Mouse (Mus musculus): ENCODE measurements around the gene Tcl1b5. TPM values are rescaled to one million over a fixed set of nuclear protein-coding genes. Genes with fewer than 3 reads are reported as not detected.
"Not testable (repeated sequence)": the region's sequence is repeated elsewhere in the genome, so short reads cannot be mapped to it uniquely, and the experiment has no call there.

The Tcl1b5 gene
- not detected in 2 replicates for polyA plus RNA-seq (2014; fragmentation: Nextera tagmentation; extraction: Ambion mirVana)

GRCm38 (mm10) chr12:105176044-105176443 is at the start of gene Tcl1b5:
Gene Tcl1b5 (plus strand): TSS chr12:105176344.
- H3K9me3 ChIP-seq (ENCODE audit: control insufficient read depth, low read length); H3K27me3 ChIP-seq (ENCODE audit: control insufficient read depth, insufficient read depth, low read length); DNase-seq (ENCODE audit: low spot score, missing footprints); H3K4me3 ChIP-seq (ENCODE audit: low read depth, low read length); ATAC-seq (ENCODE audit: low FRiP score); H3K36me3 ChIP-seq (ENCODE audit: control insufficient read depth, insufficient read depth, low read length); H3K27ac ChIP-seq (ENCODE audit: low read depth, low read length); H3K4me1 ChIP-seq (ENCODE audit: control insufficient read depth, insufficient read depth, low read length); H3K9ac ChIP-seq (ENCODE audit: low read length); H3K4me2 ChIP-seq: not testable (repeated sequence)
- 71% methylated on average over 3 of the region's 3 CpGs for whole genome bisulfite sequencing

- DNase-seq (ENCODE audit: low spot score, missing footprints) = no peak
- no peak for ATAC-seq (ENCODE audit: low FRiP score)
- Histone ChIP-seq H3K27me3 (ENCODE audit: control insufficient read depth, insufficient read depth, low read length) (no peaks in the 10 kb centered on the region), H3K4me2 (no peak overlapping the region), H3K4me1 (ENCODE audit: control insufficient read depth, insufficient read depth, low read length) (no peaks in the 10 kb centered on the region), H3K4me3 (ENCODE audit: low read depth, low read length) (no peak overlapping the region), H3K9ac (ENCODE audit: low read length) (no peak overlapping the region), H3K27ac (ENCODE audit: low read depth, low read length) (no peak overlapping the region), H3K36me3 (ENCODE audit: control insufficient read depth, insufficient read depth, low read length) (no peaks in the 10 kb centered on the region), H3K9me3 (ENCODE audit: control insufficient read depth, low read length) (no peaks in the 10 kb centered on the region)
- 40% methylated on average over 4 of the region's 4 CpGs for WGBS
These were observed 49.6 kb upstream of the Tcl1b5 start for GRCm38 (mm10) chr12:105126516-105126915.

DNA sequence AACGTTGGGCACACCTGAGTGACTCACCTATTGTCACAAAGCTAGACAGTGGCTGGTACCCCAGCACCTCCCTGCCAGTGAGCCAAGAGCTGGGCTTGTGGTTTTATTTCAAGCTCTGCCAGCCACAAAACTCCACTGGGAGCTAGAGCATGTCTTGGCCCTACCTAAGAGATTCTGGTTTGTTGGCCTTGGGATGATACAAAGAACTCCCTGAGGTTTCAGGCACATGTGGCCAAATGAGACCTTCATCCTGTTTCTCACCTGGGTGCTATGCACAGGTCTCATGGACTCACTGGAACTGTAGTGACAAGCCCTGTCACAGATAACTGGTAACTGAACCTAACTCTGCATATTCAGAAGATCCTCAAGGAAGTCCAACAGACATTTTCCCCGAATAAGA is 48.5 kb upstream of the Tcl1b5 start:
- ATAC-seq (ENCODE audit: low FRiP score) (no peak), DNase-seq (ENCODE audit: low spot score, missing footprints) (no peak)
- 88% methylated on average over 2 of the region's 2 CpGs for WGBS
- Histone ChIP-seq H3K27me3 (ENCODE audit: control insufficient read depth, insufficient read depth, low read length) (no peaks in the 10 kb centered on the region), H3K27ac (ENCODE audit: low read depth, low read length) (no peak overlapping the region), H3K36me3 (ENCODE audit: control insufficient read depth, insufficient read depth, low read length) (no peaks in the 10 kb centered on the region), H3K4me1 (ENCODE audit: control insufficient read depth, insufficient read depth, low read length) (no peaks in the 10 kb centered on the region), H3K9me3 (ENCODE audit: control insufficient read depth, low read length) (no peaks in the 10 kb centered on the region), H3K4me2 (no peak overlapping the region), H3K4me3 (ENCODE audit: low read depth, low read length) (no peak overlapping the region), H3K9ac (ENCODE audit: low read length) (no peak overlapping the region)

GRCm38 (mm10) chr12:105129494-105130205 is 46.5 kb upstream of the Tcl1b5 start:
- DNase-seq (ENCODE audit: low spot score, missing footprints); H3K9me3 ChIP-seq (ENCODE audit: control insufficient read depth, low read length); H3K27me3 ChIP-seq (ENCODE audit: control insufficient read depth, insufficient read depth, low read length); H3K4me2 ChIP-seq; ATAC-seq (ENCODE audit: low FRiP score); H3K4me1 ChIP-seq (ENCODE audit: control insufficient read depth, insufficient read depth, low read length); H3K9ac ChIP-seq (ENCODE audit: low read length); H3K4me3 ChIP-seq (ENCODE audit: low read depth, low read length); H3K36me3 ChIP-seq (ENCODE audit: control insufficient read depth, insufficient read depth, low read length); H3K27ac ChIP-seq (ENCODE audit: low read depth, low read length): not testable (repeated sequence)
- 56% methylated on average over 3 of the region's 3 CpGs for WGBS

GRCm38 (mm10) chr12:105134167-105134566 is 42.0 kb upstream of the Tcl1b5 start:
- not testable (repeated sequence) for ATAC-seq (ENCODE audit: low FRiP score); H3K4me1 ChIP-seq (ENCODE audit: control insufficient read depth, insufficient read depth, low read length); H3K27me3 ChIP-seq (ENCODE audit: control insufficient read depth, insufficient read depth, low read length); DNase-seq (ENCODE audit: low spot score, missing footprints); H3K4me2 ChIP-seq; H3K27ac ChIP-seq (ENCODE audit: low read depth, low read length); H3K9me3 ChIP-seq (ENCODE audit: control insufficient read depth, low read length); H3K9ac ChIP-seq (ENCODE audit: low read length); H3K36me3 ChIP-seq (ENCODE audit: control insufficient read depth, insufficient read depth, low read length); H3K4me3 ChIP-seq (ENCODE audit: low read depth, low read length)
- WGBS = 69% methylated on average over 2 of the region's 2 CpGs

GRCm38 (mm10) chr12:105134826-105135225 is 41.3 kb upstream of the Tcl1b5 start:
- not testable (repeated sequence) for H3K4me2 ChIP-seq; H3K9me3 ChIP-seq (ENCODE audit: control insufficient read depth, low read length); H3K36me3 ChIP-seq (ENCODE audit: control insufficient read depth, insufficient read depth, low read length); H3K4me3 ChIP-seq (ENCODE audit: low read depth, low read length); H3K4me1 ChIP-seq (ENCODE audit: control insufficient read depth, insufficient read depth, low read length); DNase-seq (ENCODE audit: low spot score, missing footprints); H3K27me3 ChIP-seq (ENCODE audit: control insufficient read depth, insufficient read depth, low read length); ATAC-seq (ENCODE audit: low FRiP score); H3K27ac ChIP-seq (ENCODE audit: low read depth, low read length); H3K9ac ChIP-seq (ENCODE audit: low read length)
- 84% methylated on average over 4 of the region's 4 CpGs for WGBS

- H3K9ac ChIP-seq (ENCODE audit: low read length); H3K27ac ChIP-seq (ENCODE audit: low read depth, low read length); H3K4me2 ChIP-seq; ATAC-seq (ENCODE audit: low FRiP score); H3K4me1 ChIP-seq (ENCODE audit: control insufficient read depth, insufficient read depth, low read length); H3K36me3 ChIP-seq (ENCODE audit: control insufficient read depth, insufficient read depth, low read length); H3K4me3 ChIP-seq (ENCODE audit: low read depth, low read length); H3K27me3 ChIP-seq (ENCODE audit: control insufficient read depth, insufficient read depth, low read length); DNase-seq (ENCODE audit: low spot score, missing footprints); H3K9me3 ChIP-seq (ENCODE audit: control insufficient read depth, low read length): not testable (repeated sequence)
- WGBS = 80% methylated on average over 1 of the region's 1 CpGs
These were observed 38.4 kb upstream of the Tcl1b5 start for GRCm38 (mm10) chr12:105137729-105138128.

DNA sequence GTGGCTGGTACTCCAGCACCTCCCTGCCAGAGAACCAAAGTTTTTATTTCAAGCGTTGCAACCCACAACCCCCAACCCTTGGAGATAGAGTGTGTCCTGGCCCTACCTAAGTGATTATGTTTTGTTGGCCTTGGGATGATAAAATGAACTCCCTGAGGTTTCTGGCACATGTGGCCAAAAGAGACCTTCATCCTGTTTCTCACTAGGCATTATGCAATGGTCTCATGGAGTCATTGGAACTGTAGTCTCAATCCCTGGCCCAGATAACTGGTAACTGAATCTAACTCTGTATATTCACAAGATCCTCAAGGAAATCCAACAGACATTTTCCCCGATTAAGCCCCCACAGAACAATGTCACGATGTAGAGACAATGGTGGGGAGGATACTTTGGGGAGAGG is 33.0 kb upstream of the Tcl1b5 start:
- no peaks in the 10 kb centered on the region for H3K4me1 ChIP-seq (ENCODE audit: control insufficient read depth, insufficient read depth, low read length)
- no peaks in the 10 kb centered on the region for H3K27me3 ChIP-seq (ENCODE audit: control insufficient read depth, insufficient read depth, low read length)
- no peak overlapping the region for H3K4me3 ChIP-seq (ENCODE audit: low read depth, low read length)
- 95% methylated on average over 3 of the region's 3 CpGs for WGBS
- H3K9ac ChIP-seq (ENCODE audit: low read length) = no peak overlapping the region
- no peaks in the 10 kb centered on the region for H3K36me3 ChIP-seq (ENCODE audit: control insufficient read depth, insufficient read depth, low read length)
- DNase-seq (ENCODE audit: low spot score, missing footprints) (no peak), ATAC-seq (ENCODE audit: low FRiP score) (no peak)
- H3K27ac ChIP-seq (ENCODE audit: low read depth, low read length) = no peak overlapping the region
- H3K9me3 ChIP-seq (ENCODE audit: control insufficient read depth, low read length) = no peaks in the 10 kb centered on the region
- no peak overlapping the region for H3K4me2 ChIP-seq

DNA sequence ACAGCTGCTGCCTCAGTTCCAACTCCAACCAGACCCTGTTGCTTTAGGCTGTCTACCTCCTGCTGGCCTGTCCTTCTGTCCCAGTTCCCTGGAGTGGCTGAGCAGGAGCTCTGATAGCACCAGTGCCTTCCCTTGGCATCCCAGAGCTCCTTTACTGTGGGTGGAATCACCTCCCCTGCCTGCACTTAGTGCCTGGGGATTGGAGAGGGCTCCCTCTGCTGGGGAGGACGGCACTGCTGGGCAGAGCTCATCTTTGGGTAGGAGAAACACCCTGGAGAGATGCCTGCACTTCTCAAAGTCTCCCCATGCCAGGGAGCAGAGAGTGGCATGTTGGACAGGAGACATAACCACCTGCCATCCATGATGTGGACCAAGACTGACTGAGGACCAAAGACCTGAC is 31.2 kb upstream of the Tcl1b5 start:
- not testable (repeated sequence) for H3K4me2 ChIP-seq; H3K9me3 ChIP-seq (ENCODE audit: control insufficient read depth, low read length); DNase-seq (ENCODE audit: low spot score, missing footprints); H3K27me3 ChIP-seq (ENCODE audit: control insufficient read depth, insufficient read depth, low read length); H3K4me3 ChIP-seq (ENCODE audit: low read depth, low read length); H3K9ac ChIP-seq (ENCODE audit: low read length); H3K27ac ChIP-seq (ENCODE audit: low read depth, low read length); H3K4me1 ChIP-seq (ENCODE audit: control insufficient read depth, insufficient read depth, low read length); H3K36me3 ChIP-seq (ENCODE audit: control insufficient read depth, insufficient read depth, low read length); ATAC-seq (ENCODE audit: low FRiP score)
- WGBS = 40% methylated on average over 1 of the region's 1 CpGs
